ENCODE assay signal across 9 mouse cellular contexts in the genomic region with DNA sequence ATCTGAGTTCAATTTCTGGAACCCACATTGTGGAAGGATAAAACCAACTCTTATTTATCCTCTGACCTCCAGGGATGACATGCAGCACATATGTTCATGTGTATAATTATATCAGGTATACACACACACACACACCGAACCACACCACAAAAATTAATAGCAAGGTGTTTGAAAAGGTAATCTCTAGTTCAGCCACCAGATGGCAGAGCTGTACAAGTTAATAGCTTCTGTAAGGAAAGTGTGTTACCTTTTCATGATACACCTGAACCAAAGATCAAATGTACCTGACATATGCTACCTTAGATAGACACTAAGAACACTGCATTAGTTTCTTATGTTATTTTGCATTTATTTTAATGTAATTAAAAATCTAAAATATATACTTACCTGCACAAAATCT. TPM values are rescaled to one million over a fixed set of nuclear protein-coding genes. Genes with fewer than 3 reads are reported as not detected.
DNase-seq lines count a peak whose midpoint lies in the region; TF ChIP-seq lines count a peak whose summit lies in the region.
"Had no signal": no experiment of that assay in that cellular context is flagged by ENCODE, and none has a peak within 500 bp of the region (broad histone marks: within the 10 kb centered on the region; RNA-seq: fewer than 3 reads in every experiment).

No protein-coding gene starts in this region.

- no peaks in the 10 kb centered on the region for H3K4me1 ChIP-seq in lung, adult 2 months (ENCODE audit: control insufficient read depth, insufficient read depth, low read length)

- WGBS in lung, adult 2 months, result 52% methylated on average over 1 of the region's 1 CpGs

- 0 out of 2 replicates have a peak, but pooled peaks have one; percentile 5 for TF ChIP-seq CTCF in lung, adult 2 months (IDR thresholded peaks at IDR 0.05; ENCODE audit: insufficient read depth, low read length)
- TF ChIP-seq CTCF in brain, embryonic 14.5 days (IDR thresholded peaks at IDR 0.05; ENCODE audit: borderline replicate concordance, extremely low read depth, insufficient read depth, insufficient read length), result peak; percentile 28; the same call in 1 of the 2 replicates

- intact Hi-C loops in gastrocnemius, postnatal 14 days (cut with DNase I; ENCODE audit: low total_unique reads), result no loop called here

- no peak for TF ChIP-seq POLR2A in lung, adult 2 months (IDR thresholded peaks at IDR 0.05; ENCODE audit: borderline replicate concordance, extremely low read depth, low read depth, low read length)
- no peak for TF ChIP-seq POLR2A in brain, embryonic 14.5 days (IDR thresholded peaks at IDR 0.05; ENCODE audit: borderline replicate concordance, extremely low read depth, insufficient read depth, insufficient read length, poor library complexity, severe bottlenecking)

- DNase-seq in gastrocnemius, adult 18-20 months (ENCODE audit: low spot score), result peak; percentile 2
- no peak for DNase-seq in gastrocnemius, postnatal 14 days
- DNase-seq in lung, adult 2 months, result no peak
- DNase-seq in lung, postnatal 4 days, result no peak
- DNase-seq in brain, embryonic 14.5 days (ENCODE audit: low read depth), result peak; percentile 41
- DNase-seq in retina, adult 2 months (ENCODE audit: low read depth, low spot score), result peak; percentile 0
- no peak for DNase-seq in neural tube, embryonic 10.5 days (ENCODE audit: extremely low spot score, low spot score)
- no peak for DNase-seq in left cerebral cortex, adult 9 months (ENCODE audit: low spot score in 2 of 2)

- no peak overlapping the region for H3K4me3 ChIP-seq in lung, adult 2 months (replicated peaks; ENCODE audit: extremely low read depth, low read depth, low read length)

RNA-seq across cellular contexts. Expression of gene Etd, which starts 1.8 kb away (rescaled TPM):
- not detected for total RNA-seq in gastrocnemius, adult 18-20 months (2021)
- not detected for total RNA-seq in gastrocnemius, postnatal 14 days (2021)
- not detected in 2 replicates for polyA plus RNA-seq in lung, adult 2 months (2012; rRNA removed)
- not detected in 2 replicates for polyA plus RNA-seq in brain, embryonic 14.5 days (2012; rRNA removed)
- polyA plus RNA-seq: activated CD4-positive, CD25-positive, alpha-beta regulatory T cell, adult 4 months had no signal

Comparison
In these comparisons a context has a peak if more than half of its experiments do, and no peak if none do; other contexts are left out.
1. DNase-seq: peak in gastrocnemius, adult 18-20 months (single experiment), brain, embryonic 14.5 days (single experiment) and retina, adult 2 months (single experiment); none in gastrocnemius, postnatal 14 days (single experiment), lung, adult 2 months (single experiment), lung, postnatal 4 days (0 of 2), neural tube, embryonic 10.5 days (single experiment) and left cerebral cortex, adult 9 months (0 of 2).